In genomic region chr17:34106555-34106954, GRCm38 (mm10) we compare ENCODE assay signal across 17 mouse cellular contexts. TPM values are rescaled to one million over a fixed set of nuclear protein-coding genes. Genes with fewer than 3 reads are reported as not detected.
"Had no signal": no experiment of that assay in that cellular context is flagged by ENCODE, and none has a peak within 500 bp of the region (broad histone marks: within the 10 kb centered on the region; RNA-seq: fewer than 3 reads in every experiment).

No protein-coding gene starts in this region.

- H3K4me3 ChIP-seq: neural tube, embryonic 12.5 days; neural tube, embryonic 13.5 days; neural tube, embryonic 15.5 days; stomach, embryonic 15.5 days had no signal

- H3K27ac ChIP-seq: neural tube, embryonic 12.5 days; neural tube, embryonic 13.5 days; neural tube, embryonic 15.5 days; stomach, embryonic 15.5 days; stomach, postnatal 0 days had no signal

- H3K4me1 ChIP-seq: neural tube, embryonic 12.5 days had no signal

- H3K9me3 ChIP-seq: neural tube, embryonic 12.5 days; neural tube, embryonic 13.5 days; neural tube, embryonic 15.5 days; stomach, embryonic 15.5 days had no signal

- H3K27me3 ChIP-seq: neural tube, embryonic 12.5 days; neural tube, embryonic 13.5 days; neural tube, embryonic 15.5 days; stomach, embryonic 15.5 days had no signal

- H3K9ac ChIP-seq: neural tube, embryonic 12.5 days; neural tube, embryonic 13.5 days; neural tube, embryonic 15.5 days; stomach, embryonic 15.5 days had no signal

- DNase-seq: retina, postnatal 1 day; right cerebral cortex, adult 18-20 months; right cerebral cortex, postnatal 14 days; right cerebral cortex, postnatal 25 days; right cerebral cortex, postnatal 4 days; spleen, adult 18-20 months; thymus, adult 18-20 months; thymus, adult 2 months; thymus, postnatal 14 days; thymus, postnatal 25 days; thymus, postnatal 36 days had no signal

- H3K4me2 ChIP-seq: neural tube, embryonic 12.5 days; neural tube, embryonic 13.5 days; neural tube, embryonic 15.5 days; stomach, embryonic 15.5 days had no signal

RNA-seq across cellular contexts. Expression of gene H2-Oa, which starts 14.4 kb away (rescaled TPM):
- polyA plus RNA-seq: neural tube, embryonic 14.5 days had no signal

RNA-seq across cellular contexts. Expression of gene H2-DMb2, which starts 36.6 kb away (rescaled TPM):
- polyA plus RNA-seq: neural tube, embryonic 13.5 days had no signal

RNA-seq across cellular contexts. Expression of gene H2-DMb1, which starts 46.3 kb away (rescaled TPM):
- polyA plus RNA-seq: neural tube, embryonic 13.5 days had no signal
